Comparison of ENCODE assay signal across 12 mouse cellular contexts in the genomic region with DNA sequence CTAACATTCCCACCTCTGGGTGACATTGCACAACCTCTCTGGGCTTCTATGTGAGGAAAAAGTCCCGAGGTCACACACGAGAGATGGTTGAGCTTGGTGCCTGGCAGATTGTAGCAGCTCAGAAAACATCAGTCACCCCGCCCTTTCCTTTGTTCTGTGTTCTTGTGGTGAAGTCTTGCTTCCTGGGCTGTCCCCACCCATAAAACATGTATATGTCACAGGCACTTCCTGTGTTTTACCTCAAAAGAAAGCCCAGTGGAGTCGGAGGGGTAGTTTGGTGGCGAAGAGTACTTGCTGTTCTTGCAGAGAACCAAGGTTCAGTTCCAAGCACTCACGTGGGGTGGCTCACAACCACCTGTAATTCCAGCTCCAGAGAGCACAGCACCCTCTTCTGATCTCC. TPM values are rescaled to one million over a fixed set of nuclear protein-coding genes. Genes with fewer than 3 reads are reported as not detected.
DNase-seq lines count a peak whose midpoint lies in the region; ATAC-seq and TF ChIP-seq lines count a peak whose summit lies in the region.
"Had no signal": no experiment of that assay in that cellular context is flagged by ENCODE, and none has a peak within 500 bp of the region (broad histone marks: within the 10 kb centered on the region; RNA-seq: fewer than 3 reads in every experiment).

No protein-coding gene starts in this region.

- H3K9me3 ChIP-seq in ES-E14 (ENCODE audit: control insufficient read depth, insufficient read depth, low read depth, low read length): no peaks in the 10 kb centered on the region
- H3K9me3 ChIP-seq: embryonic facial prominence, embryonic 12.5 days; hindbrain, embryonic 15.5 days had no signal

- peaks cover 7 to 14% of the 10 kb centered on the region in 2 experiments for H3K4me1 ChIP-seq in ES-E14 (ENCODE audit: control insufficient read depth in 2 of 2, insufficient read depth in 2 of 2, low read length in 2 of 2, poor library complexity in 1 of 2)
- H3K4me1 ChIP-seq: embryonic facial prominence, embryonic 12.5 days; hindbrain, embryonic 15.5 days had no signal

- H3K36me3 ChIP-seq in ES-E14 (ENCODE audit: control insufficient read depth, insufficient read depth, low read length, poor library complexity, severe bottlenecking): no peaks in the 10 kb centered on the region
- H3K36me3 ChIP-seq: embryonic facial prominence, embryonic 12.5 days; hindbrain, embryonic 15.5 days had no signal

- ATAC-seq in hematopoietic stem cell, adult 5-6 weeks (replicated peaks in 1 of 2; ENCODE audit: insufficient read depth in 1 of 2, low FRiP score in 2 of 2, low TSS enrichment in 1 of 2, low read depth in 1 of 2, poor library complexity in 2 of 2, severe bottlenecking in 2 of 2): peak; percentile 73 to 75
- ATAC-seq in megakaryocyte-erythroid progenitor cell, adult 5-6 weeks (replicated peaks; ENCODE audit: low FRiP score, low TSS enrichment, poor library complexity, severe bottlenecking): peak; percentile 29
- no peak for ATAC-seq in erythroblast, adult 5-6 weeks (replicated peaks; ENCODE audit: low FRiP score, poor library complexity, severe bottlenecking)
- ATAC-seq: midbrain, embryonic 16.5 days had no signal

- no peak overlapping the region for H3K27ac ChIP-seq in ES-E14 (ENCODE audit: insufficient read depth, low read depth, low read length, poor library complexity, severe bottlenecking)
- H3K27ac ChIP-seq: embryonic facial prominence, embryonic 12.5 days; hindbrain, embryonic 15.5 days had no signal

- DNase-seq in ES-E14 (ENCODE audit: low read depth, low spot score): peak; percentile 29
- peak; percentile 90 for DNase-seq in thymus, postnatal 0 days (ENCODE audit: low spot score)
- DNase-seq in left cerebral cortex, adult 18-20 months (ENCODE audit: low spot score in 2 of 2): no peak
- no peak for DNase-seq in adrenal gland, postnatal 14 days
- DNase-seq: right cerebral cortex, postnatal 4 days had no signal

- no peak overlapping the region for H3K4me3 ChIP-seq in ES-E14 (ENCODE audit: insufficient read depth in 1 of 2, low read depth in 1 of 2, low read length in 2 of 2, poor library complexity in 1 of 2, severe bottlenecking in 1 of 2)
- H3K4me3 ChIP-seq: embryonic facial prominence, embryonic 12.5 days; hindbrain, embryonic 15.5 days had no signal

- in situ Hi-C loops in ES-E14 (cut with MboI; ENCODE audit: low sequenced_read_pairs in 2 of 2, unreplicated experiment in 2 of 2): no loop called here

- no peak overlapping the region for H3K9ac ChIP-seq in ES-E14 (ENCODE audit: insufficient read depth, low read depth, low read length, poor library complexity, severe bottlenecking)
- H3K9ac ChIP-seq: embryonic facial prominence, embryonic 12.5 days; hindbrain, embryonic 15.5 days had no signal

TF ChIP-seq in ES-E14, 5 proteins besides CTCF, POLR2A, EP300 and RAD21:
- TF ChIP-seq ZNF384 (IDR thresholded peaks at IDR 0.05; ENCODE audit: low read depth, low read length) (no peak), ZC3H11A (IDR thresholded peaks at IDR 0.05; ENCODE audit: borderline replicate concordance, low read depth, low read length) (no peak), MAFK (IDR thresholded peaks at IDR 0.05; ENCODE audit: insufficient read depth, low read depth, low read length) (no peak), HCFC1 (IDR thresholded peaks at IDR 0.05; ENCODE audit: borderline replicate concordance, insufficient read depth, low read length) (no peak), CHD2 (IDR thresholded peaks at IDR 0.05; ENCODE audit: low read depth, low read length) (no peak)

RNA-seq across cellular contexts. Expression of a gene that starts 2.4 kb away (rescaled TPM):
- total RNA-seq in ES-E14 (2012; rRNA removed): 0.18 and 0.69 TPM in 2 replicates
- total RNA-seq in hematopoietic stem cell, adult 5-6 weeks (2017): 40.1 and 40.4 TPM in 2 replicates
- 19.9 and 22.7 TPM in 2 replicates for total RNA-seq in megakaryocyte-erythroid progenitor cell, adult 5-6 weeks (2014; fragmentation: Nextera tagmentation)
- 11.6 and 12.4 TPM in 2 replicates for total RNA-seq in megakaryocyte-erythroid progenitor cell, adult 5-6 weeks (2017)
- 15.1 and 22.3 TPM in 2 replicates for polyA plus RNA-seq in thymus, postnatal 0 days (2015; fragmentation: Nextera tagmentation; extraction: Ambion mirVana)
- 1.3 and 2.3 TPM in 2 replicates for total RNA-seq in erythroblast, adult 5-6 weeks (2015; ENCODE audit: low replicate concordance)
- total RNA-seq in erythroblast, adult 5-6 weeks (2017; ENCODE audit: low replicate concordance): 3.5 and 4.0 TPM in 2 replicates
- not detected for total RNA-seq in left cerebral cortex, adult 18-20 months (2021)
- 1.9 and 11.6 TPM in 2 replicates for total RNA-seq in adrenal gland, postnatal 14 days (2021)
- total RNA-seq: left cerebral cortex, postnatal 10 days had no signal
- polyA plus RNA-seq: embryonic facial prominence, embryonic 12.5 days; hindbrain, embryonic 15.5 days; midbrain, embryonic 16.5 days had no signal

RNA-seq across cellular contexts. Expression of a gene that starts 37.2 kb away (rescaled TPM):
- 34.7 and 40.9 TPM in 2 replicates for total RNA-seq in ES-E14 (2012; rRNA removed)
- 39.8 and 51.0 TPM in 2 replicates for total RNA-seq in hematopoietic stem cell, adult 5-6 weeks (2017)
- 17.3 and 22.9 TPM in 2 replicates for total RNA-seq in megakaryocyte-erythroid progenitor cell, adult 5-6 weeks (2014; fragmentation: Nextera tagmentation)
- 10.3 and 14.1 TPM in 2 replicates for total RNA-seq in megakaryocyte-erythroid progenitor cell, adult 5-6 weeks (2017)
- polyA plus RNA-seq in thymus, postnatal 0 days (2015; fragmentation: Nextera tagmentation; extraction: Ambion mirVana): 7.3 and 9.2 TPM in 2 replicates
- total RNA-seq in erythroblast, adult 5-6 weeks (2015; ENCODE audit: low replicate concordance): 5.0 and 7.3 TPM in 2 replicates
- 7.0 and 7.7 TPM in 2 replicates for total RNA-seq in erythroblast, adult 5-6 weeks (2017; ENCODE audit: low replicate concordance)
- 10 to 100 TPM; 44.0 to 48.9 TPM for total RNA-seq in left cerebral cortex, adult 18-20 months (2021)
- total RNA-seq in adrenal gland, postnatal 14 days (2021): 31.0 and 42.0 TPM in 2 replicates

Comparison
In these comparisons a context has a peak if more than half of its experiments do, and no peak if none do; other contexts are left out.
1. DNase-seq: peak in ES-E14 (single experiment) and thymus, postnatal 0 days (single experiment); none in left cerebral cortex, adult 18-20 months (0 of 2) and adrenal gland, postnatal 14 days (single experiment).